Mouse (Mus musculus) embryonic facial prominence, embryonic 10.5 days (tissue): Measurements from ENCODE around the gene Wdr91. TPM values are rescaled to one million over a fixed set of nuclear protein-coding genes. Genes with fewer than 3 reads are reported as not detected.

Experiments
- DNase-seq: peaks from one replicate; pipeline ENCODE4 v3.0.0-alpha.2; 2017; ENCODE audit warnings: low spot score
- H3K27ac ChIP-seq: fragments of 300-500 bp; sonication (generic); replicated peaks from 2 replicates; pipeline ENCODE4 v1.5.1; 2016; ENCODE audit warnings: mild to moderate bottlenecking
- H3K27me3 ChIP-seq: fragments of 300-500 bp; sonication (generic); replicated peaks from 2 replicates; pipeline ENCODE4 v1.6.1; 2016; ENCODE audit warnings: low read depth, mild to moderate bottlenecking; ENCODE audit not compliant: poor library complexity, severe bottlenecking
- H3K36me3 ChIP-seq: fragments of 300-500 bp; sonication (generic); replicated peaks from 2 replicates; pipeline ENCODE4 v1.6.1; 2016; ENCODE audit warnings: mild to moderate bottlenecking, moderate library complexity
- H3K4me1 ChIP-seq: fragments of 300-500 bp; sonication (generic); 2 replicates; pipeline ENCODE4 v1.6.1; 2016
- H3K4me3 ChIP-seq: fragments of 300-500 bp; sonication (generic); 2 replicates; pipeline ENCODE4 v1.5.1; 2016; ENCODE audit warnings: mild to moderate bottlenecking, moderate library complexity
- H3K9me3 ChIP-seq: fragments of 300-500 bp; sonication (generic); 2 replicates; pipeline ENCODE4 v1.6.1; 2016; ENCODE audit warnings: mild to moderate bottlenecking
- WGBS: fragments of 180-500 bp; shearing (Covaris S2); methylation state at CpG from one replicate; pipeline ENCODE4 v1.1.7; 2016; 5-methylcytosine and 5-hydroxymethylcytosine counted together
- polyA plus RNA-seq: library from polyadenylated mRNA; unstranded; fragments of >200 nt; fragmentation: Nextera tagmentation; extraction: Ambion mirVana; gene quantifications from 2 replicates; pipeline ENCODE4 v1.2.1, GENCODE M21; 2016

Gene Wdr91
- polyA plus RNA-seq, 1 experiment from 2014 or later: 11.9 TPM

DNA sequence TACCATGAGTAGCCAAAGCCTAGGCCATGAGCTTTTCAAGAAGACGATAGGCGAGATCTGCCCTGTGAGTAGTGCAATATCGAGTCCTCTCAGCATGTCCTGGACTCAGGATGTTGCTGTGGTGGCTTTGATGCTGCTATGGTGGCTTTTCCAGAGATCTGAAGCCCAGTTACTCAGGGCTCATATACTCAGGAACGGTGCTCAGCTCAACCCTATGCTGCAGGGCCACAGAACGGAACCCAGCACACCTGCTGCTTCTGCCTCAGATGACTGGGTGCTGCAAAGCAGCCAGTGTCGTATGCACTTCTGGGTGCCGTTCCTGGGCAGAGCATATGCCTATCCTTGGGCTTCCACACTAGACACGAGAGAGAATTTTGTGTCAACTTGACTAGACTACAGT is 28.8 kb upstream of the Wdr91 start:
- H3K4me1 ChIP-seq: peaks cover 17% of the 10 kb centered on the region
- H3K4me3 ChIP-seq: no peak overlapping the region
- H3K27me3 ChIP-seq: no peaks in the 10 kb centered on the region
- DNase-seq: no peak
- no peaks in the 10 kb centered on the region for H3K36me3 ChIP-seq
- H3K9me3 ChIP-seq: no peaks in the 10 kb centered on the region
- 89% methylated on average over 8 of the region's 8 CpGs for WGBS
- no peak overlapping the region for H3K27ac ChIP-seq

DNA sequence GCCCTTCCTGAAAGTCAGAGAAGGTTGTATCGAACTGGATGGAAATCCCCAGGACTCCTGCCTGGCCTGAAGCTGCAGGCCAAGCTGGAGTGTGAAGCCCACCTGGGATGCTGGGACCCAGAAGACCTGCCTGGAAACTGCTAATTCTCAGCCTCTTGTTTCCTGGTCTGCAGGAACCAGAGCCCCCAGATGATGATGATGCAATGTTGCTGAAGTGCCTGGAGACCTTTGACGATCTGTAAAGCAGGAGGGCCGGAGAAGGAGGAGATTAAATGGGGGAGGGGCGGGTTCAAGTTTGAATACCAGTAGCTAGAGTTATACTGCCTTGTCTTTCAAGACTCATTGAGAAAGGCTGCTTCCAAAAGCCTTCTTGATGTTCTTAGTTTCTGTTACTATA is 28.3 kb upstream of the Wdr91 start:
- H3K27me3 ChIP-seq: no peaks in the 10 kb centered on the region
- 52% methylated on average over 4 of the region's 4 CpGs for WGBS
- no peaks in the 10 kb centered on the region for H3K36me3 ChIP-seq
- no peak for DNase-seq
- H3K27ac ChIP-seq: no peak overlapping the region
- no peak overlapping the region for H3K4me3 ChIP-seq
- peaks cover 12% of the 10 kb centered on the region for H3K4me1 ChIP-seq
- H3K9me3 ChIP-seq: no peaks in the 10 kb centered on the region

DNA sequence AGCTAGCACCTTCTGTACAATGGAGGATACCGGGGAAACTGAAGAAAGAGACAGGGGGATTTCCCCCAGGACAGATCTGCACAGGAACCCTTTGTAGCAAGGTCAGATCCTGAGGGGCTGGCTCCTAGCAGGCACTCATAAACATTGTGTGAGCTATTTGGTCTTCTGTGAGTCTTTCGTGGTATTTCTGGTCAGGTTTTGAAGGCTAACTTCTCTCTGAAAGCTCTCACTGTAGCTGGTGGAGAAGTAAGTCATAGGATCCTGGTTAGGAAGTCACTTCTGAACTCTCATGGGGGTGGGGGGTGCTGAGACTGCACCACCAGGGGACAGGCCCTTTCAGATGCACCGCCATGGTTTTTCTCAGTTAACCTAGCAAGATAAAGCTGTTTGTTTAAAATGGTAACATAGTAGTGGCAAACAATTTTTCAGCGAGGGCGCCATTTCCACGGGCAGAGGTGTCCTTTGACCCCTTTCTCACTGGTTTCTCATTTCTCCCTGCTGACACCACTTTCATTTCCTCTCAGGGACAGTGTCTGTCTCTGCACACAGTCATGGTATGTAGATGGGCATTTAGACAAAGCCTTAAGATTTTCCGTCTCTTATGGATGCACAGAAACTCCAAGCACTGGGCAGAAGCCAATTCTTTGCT is 27.7 kb upstream of the Wdr91 start:
- no peak overlapping the region for H3K4me3 ChIP-seq
- DNase-seq: no peak
- peaks cover 11% of the 10 kb centered on the region for H3K4me1 ChIP-seq
- no peaks in the 10 kb centered on the region for H3K9me3 ChIP-seq
- no peaks in the 10 kb centered on the region for H3K27me3 ChIP-seq
- WGBS: 74% methylated on average over 7 of the region's 7 CpGs
- no peaks in the 10 kb centered on the region for H3K36me3 ChIP-seq
- H3K27ac ChIP-seq: no peak overlapping the region

DNA sequence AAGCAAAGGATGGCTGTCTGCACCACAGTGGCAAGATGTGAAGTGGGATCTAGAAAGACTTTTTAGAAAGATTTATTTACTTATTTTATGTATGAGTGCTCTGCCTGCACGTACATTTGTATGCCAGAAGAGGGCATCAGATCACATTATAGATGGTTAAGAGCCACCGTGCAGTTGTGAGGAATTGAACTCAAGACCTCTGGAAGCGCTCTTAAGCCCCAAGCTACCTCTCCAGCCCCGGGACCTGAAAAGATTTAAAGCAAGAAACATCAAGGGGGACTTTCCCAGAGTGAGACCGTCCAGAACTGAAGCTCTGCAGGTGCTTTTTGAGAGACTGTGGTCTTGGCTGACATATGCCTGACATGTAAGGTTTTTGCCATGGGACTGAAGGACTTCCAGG is 26.1 kb upstream of the Wdr91 start:
- Histone ChIP-seq H3K9me3 (no peaks in the 10 kb centered on the region), H3K4me3 (no peak overlapping the region), H3K27me3 (no peaks in the 10 kb centered on the region), H3K4me1 (peaks cover 11% of the 10 kb centered on the region), H3K36me3 (no peaks in the 10 kb centered on the region), H3K27ac (no peak overlapping the region)
- no peak for DNase-seq
- WGBS: 71% methylated on average over 5 of the region's 5 CpGs

DNA sequence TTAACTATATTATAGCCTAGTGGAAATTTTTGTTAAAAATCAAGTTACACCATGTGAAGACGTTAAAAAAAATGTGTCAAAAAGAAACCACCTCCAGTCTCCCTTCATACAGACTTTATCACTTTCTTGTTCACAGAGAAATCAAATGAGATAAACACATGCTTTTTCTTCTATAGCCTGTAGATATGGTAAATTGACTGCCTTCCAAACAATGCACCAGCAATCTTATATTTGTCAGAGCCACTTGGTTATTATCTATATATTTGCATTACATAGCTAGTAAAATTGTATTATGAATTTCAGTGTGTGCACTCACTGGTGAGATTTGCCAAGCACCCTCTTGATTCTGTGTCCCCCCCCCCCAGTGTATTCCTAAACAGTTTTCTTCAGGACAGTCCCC is 22.0 kb upstream of the Wdr91 start:
- H3K36me3 ChIP-seq: no peaks in the 10 kb centered on the region
- no peaks in the 10 kb centered on the region for H3K27me3 ChIP-seq
- DNase-seq: no peak
- H3K9me3 ChIP-seq: no peaks in the 10 kb centered on the region
- no peaks in the 10 kb centered on the region for H3K4me1 ChIP-seq
- WGBS: 88% methylated on average over 1 of the region's 1 CpGs
- no peak overlapping the region for H3K27ac ChIP-seq
- H3K4me3 ChIP-seq: no peak overlapping the region

DNA sequence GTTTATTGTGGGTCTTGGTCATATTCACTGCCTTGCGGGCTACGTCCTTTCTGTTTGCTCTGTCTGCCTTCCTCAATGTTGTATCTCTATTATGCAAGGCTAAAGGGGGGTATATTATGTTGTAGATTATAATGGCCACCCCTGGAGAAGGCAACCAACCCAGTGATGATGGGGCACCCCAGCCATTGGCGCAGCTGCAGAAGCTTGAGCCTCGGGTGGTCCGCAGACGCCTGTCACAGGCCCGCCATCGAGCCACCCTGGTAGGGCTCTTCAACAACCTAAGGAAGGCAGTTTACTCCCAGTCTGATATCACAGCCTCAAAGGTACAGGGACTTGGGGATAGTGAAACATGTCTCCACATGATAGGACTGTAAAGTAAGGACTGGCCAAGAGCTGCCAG is 16.9 kb upstream of the Wdr91 start:
- no peaks in the 10 kb centered on the region for H3K27me3 ChIP-seq
- no peak overlapping the region for H3K27ac ChIP-seq
- H3K9me3 ChIP-seq: no peaks in the 10 kb centered on the region
- no peaks in the 10 kb centered on the region for H3K4me1 ChIP-seq
- WGBS: 93% methylated on average over 8 of the region's 8 CpGs
- DNase-seq: no peak
- H3K36me3 ChIP-seq: no peaks in the 10 kb centered on the region
- H3K4me3 ChIP-seq: no peak overlapping the region

DNA sequence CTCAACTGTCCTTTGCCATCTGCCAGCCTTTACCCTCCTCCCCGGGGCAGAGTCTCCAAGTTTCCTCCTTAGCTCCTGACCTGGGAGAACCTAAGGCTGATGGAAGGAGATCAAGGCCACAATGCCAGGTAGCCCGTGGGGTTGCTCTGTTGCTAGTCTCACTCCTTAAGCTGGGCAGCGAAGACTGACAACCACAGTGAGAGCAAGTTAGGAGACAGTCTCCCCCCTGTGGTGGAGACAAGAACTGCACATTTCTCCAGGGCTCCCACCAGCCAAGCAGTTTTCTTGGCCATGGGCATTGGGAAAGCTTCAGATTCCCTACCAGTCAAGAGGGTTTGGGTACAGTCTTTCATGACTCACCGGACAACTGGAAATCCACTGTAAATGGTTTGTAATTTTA is 16.5 kb upstream of the Wdr91 start:
- WGBS: 39% methylated on average over 4 of the region's 4 CpGs
- H3K27ac ChIP-seq: no peak overlapping the region
- no peaks in the 10 kb centered on the region for H3K4me1 ChIP-seq

DNA sequence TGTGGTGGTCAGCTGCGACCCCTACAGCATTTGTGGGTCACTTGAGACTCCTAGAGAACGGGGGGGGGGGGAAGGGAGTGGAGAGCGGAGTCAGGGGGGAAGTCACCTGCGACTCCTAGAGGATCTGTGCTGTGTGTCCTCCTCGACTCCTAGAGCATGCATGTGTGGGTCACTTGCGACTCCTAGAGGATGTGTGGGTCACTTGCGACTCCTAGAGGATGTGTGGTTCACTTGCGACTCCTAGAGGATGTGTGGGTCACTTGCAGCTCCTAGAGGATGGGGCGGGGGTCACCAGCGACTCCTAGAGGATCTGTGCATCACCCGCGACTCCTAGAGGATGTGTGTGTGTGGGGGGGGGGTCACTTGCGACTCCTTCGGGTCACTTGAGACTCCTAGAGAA is 11.3 kb upstream of the Wdr91 start:
- no peaks in the 10 kb centered on the region for H3K36me3 ChIP-seq
- peak; percentile 54 for DNase-seq
- 55% methylated on average over 14 of the region's 14 CpGs for WGBS

More for the DNA sequence above, 16.5 kb upstream of the Wdr91 start:
- DNase-seq: peak; percentile 77
- no peaks in the 10 kb centered on the region for H3K27me3 ChIP-seq
- no peaks in the 10 kb centered on the region for H3K9me3 ChIP-seq
- H3K4me3 ChIP-seq: no peak overlapping the region
- H3K36me3 ChIP-seq: no peaks in the 10 kb centered on the region

DNA sequence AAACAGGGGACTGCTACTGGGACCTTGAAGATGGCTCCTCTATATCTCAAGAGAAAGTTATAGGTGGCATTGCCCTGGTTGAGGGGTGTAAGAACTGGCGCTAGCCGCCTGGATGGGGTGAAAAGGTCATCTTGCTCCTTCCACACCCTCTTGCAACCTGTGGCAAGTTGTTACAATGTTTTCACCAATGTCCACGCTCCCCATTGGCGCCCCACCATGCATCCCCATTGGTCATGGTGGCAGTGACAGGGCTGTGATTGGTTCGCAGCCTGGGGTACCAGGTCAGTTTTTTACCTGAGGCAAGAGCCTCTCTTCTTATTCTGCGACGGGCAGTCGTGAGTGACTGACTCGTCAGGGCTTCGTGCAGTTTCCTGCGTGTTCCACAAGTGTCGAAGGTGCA is 10.0 kb upstream of the Wdr91 start:
- Histone ChIP-seq H3K27me3 (no peaks in the 10 kb centered on the region), H3K4me3 (no peak overlapping the region), H3K36me3 (no peaks in the 10 kb centered on the region), H3K4me1 (peaks cover 26% of the 10 kb centered on the region), H3K9me3 (no peaks in the 10 kb centered on the region), H3K27ac (no peak overlapping the region)
- 92% methylated on average over 12 of the region's 12 CpGs for WGBS
- DNase-seq: no peak

More for the DNA sequence above, 11.3 kb upstream of the Wdr91 start:
- H3K27me3 ChIP-seq: no peaks in the 10 kb centered on the region
- no peaks in the 10 kb centered on the region for H3K9me3 ChIP-seq
- peaks cover 26% of the 10 kb centered on the region for H3K4me1 ChIP-seq
- no peak overlapping the region for H3K27ac ChIP-seq
- H3K4me3 ChIP-seq: no peak overlapping the region

DNA sequence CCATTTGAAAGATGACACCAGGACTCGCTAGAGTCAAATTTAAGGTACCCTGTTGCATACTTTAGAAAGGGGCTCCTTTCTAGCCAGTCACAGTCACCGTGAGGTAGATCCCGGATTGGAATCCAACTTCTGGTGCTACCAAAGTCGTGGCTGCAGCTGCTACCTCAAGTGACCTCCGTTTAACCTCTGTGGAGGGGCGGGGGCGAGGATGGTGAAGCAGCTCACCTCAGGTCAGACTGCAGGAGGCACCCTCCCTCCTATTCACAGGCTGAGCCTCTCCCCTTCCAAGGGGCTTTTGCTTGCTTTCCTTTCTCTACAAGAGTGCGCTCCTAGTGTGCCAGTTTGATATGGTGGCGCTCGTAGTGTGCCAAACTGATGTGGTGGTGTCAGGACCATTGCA is 9.3 kb upstream of the Wdr91 start, which contains the start of gene Stra8:
TSS of gene Stra8 (plus strand) at position 208 of the 400 bp plus-strand sequence.
- Histone ChIP-seq H3K27me3 (no peaks in the 10 kb centered on the region), H3K27ac (peak within 1 kb of the TSS; percentile 36), H3K4me1 (peaks cover 26% of the 10 kb centered on the region), H3K4me3 (no peak within 1 kb of the TSS), H3K36me3 (no peaks in the 10 kb centered on the region), H3K9me3 (no peaks in the 10 kb centered on the region)
- WGBS: 46% methylated on average over 10 of the region's 10 CpGs
- DNase-seq: peak; percentile 39

DNA sequence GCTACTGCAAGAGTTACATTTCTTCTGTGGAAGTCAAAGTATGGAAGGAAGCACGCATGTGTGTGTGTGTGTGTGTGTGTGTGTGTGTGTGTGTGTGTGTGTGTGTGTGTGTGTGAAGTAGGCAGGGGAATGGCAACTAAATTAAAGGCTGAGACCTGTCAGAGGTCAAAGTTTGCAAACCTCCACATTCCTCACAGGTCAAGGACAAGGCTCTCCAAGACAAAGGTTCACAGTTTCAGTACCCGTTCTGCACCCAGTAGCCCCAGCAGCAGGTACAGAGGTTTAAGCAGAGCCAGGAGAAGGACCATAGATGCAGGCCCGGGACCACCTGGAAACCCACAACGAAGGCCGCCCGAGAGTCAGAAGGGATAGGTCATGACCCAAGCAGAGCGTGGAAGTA is 8.5 kb upstream of the Wdr91 start:
- 54% methylated on average over 7 of the region's 7 CpGs for WGBS
- H3K27me3 ChIP-seq: no peaks in the 10 kb centered on the region
- H3K4me3 ChIP-seq: no peak overlapping the region
- H3K9me3 ChIP-seq: no peaks in the 10 kb centered on the region
- H3K4me1 ChIP-seq: peaks cover 26% of the 10 kb centered on the region
- H3K27ac ChIP-seq: peak overlapping the region; percentile 36
- H3K36me3 ChIP-seq: no peaks in the 10 kb centered on the region
- peak; percentile 18 for DNase-seq

DNA sequence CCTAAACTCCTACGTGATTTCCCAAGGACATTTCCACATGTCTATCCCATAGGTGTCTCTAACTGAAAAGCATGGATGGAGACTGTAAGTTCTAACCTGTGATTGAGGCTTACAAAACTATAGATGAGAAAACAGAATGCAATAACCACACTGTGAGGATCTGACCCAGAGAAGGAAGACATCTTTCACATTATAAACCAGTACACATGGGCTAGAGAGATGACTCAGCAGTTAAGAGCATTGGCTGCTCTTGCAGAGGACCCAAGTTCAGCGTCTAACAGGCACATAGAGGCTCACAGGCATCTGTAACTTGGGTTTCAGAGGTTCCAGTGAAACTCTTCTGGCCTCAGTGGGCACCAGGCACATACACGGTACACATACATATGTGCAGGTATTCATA is 3.8 kb upstream of the Wdr91 start:
- Histone ChIP-seq H3K4me1 (peaks cover 26% of the 10 kb centered on the region), H3K27me3 (no peaks in the 10 kb centered on the region), H3K36me3 (no peaks in the 10 kb centered on the region), H3K4me3 (no peak overlapping the region), H3K9me3 (no peaks in the 10 kb centered on the region), H3K27ac (no peak overlapping the region)
- no peak for DNase-seq
- WGBS: 88% methylated on average over 3 of the region's 3 CpGs

DNA sequence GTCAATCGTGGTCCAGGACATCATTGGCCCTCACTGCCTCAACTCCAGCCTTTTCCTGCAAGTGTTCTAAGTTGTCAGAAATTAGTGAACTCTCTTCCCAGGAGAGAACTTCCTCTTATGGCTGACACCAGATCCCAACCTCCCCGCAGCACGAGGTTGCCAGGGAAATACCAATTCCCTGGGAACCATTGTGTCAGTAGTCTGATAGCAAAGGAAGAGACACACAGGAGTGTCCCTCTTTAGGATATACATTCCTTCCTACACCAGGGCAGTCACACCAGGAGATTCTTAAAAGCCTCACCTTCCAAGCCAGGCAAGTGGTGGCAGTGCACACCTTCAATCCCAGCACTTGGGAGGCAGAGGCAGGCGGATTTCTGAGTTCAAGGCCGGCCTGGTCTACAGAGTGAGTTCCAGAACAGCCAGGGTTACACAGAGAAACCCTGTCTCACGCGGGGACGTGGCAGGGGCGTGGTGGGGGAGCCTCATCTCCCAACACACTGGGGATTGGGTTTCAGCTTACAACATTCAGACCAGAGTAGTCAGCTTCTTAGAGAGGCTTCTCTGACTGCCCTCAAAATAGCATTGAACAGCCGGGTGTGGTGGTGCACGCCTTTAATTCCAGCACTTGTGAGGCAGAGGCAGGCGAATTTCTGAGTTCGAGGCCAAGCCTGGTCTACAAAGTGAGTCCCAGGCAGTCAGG is 2.8 kb upstream of the Wdr91 start:
- no peaks in the 10 kb centered on the region for H3K9me3 ChIP-seq
- WGBS: 83% methylated on average over 13 of the region's 13 CpGs
- peaks cover 22% of the 10 kb centered on the region for H3K4me1 ChIP-seq
- H3K4me3 ChIP-seq: no peak overlapping the region
- peaks cover 8% of the 10 kb centered on the region; the same call in 1 of the 2 replicates for H3K36me3 ChIP-seq
- H3K27ac ChIP-seq: no peak overlapping the region
- H3K27me3 ChIP-seq: no peaks in the 10 kb centered on the region
- no peak for DNase-seq
